Mouse (Mus musculus): Measurements from ENCODE around the gene Gtf2ird2. TPM values are rescaled to one million over a fixed set of nuclear protein-coding genes. Genes with fewer than 3 reads are reported as not detected.

The Gtf2ird2 gene
- polyA plus RNA-seq, 1 experiment, result 7.1 TPM

- Histone ChIP-seq H3K27ac (ENCODE audit: insufficient read depth, low read length) (no peak overlapping the region), H3K4me3 (ENCODE audit: insufficient read depth, low read length) (no peak overlapping the region), H3K4me1 (ENCODE audit: control insufficient read depth, insufficient read depth, low read length) (no peaks in the 10 kb centered on the region)
- TF ChIP-seq POLR2A (IDR thresholded peaks at IDR 0.05; ENCODE audit: low read depth, low read length) (no peak), CTCF (IDR thresholded peaks at IDR 0.05; ENCODE audit: borderline replicate concordance, insufficient read depth, low read length) (no peak)
Observed at GRCm38 (mm10) chr5:134155916-134156466, 27.8 kb upstream of the Gtf2ird2 start.

- TF ChIP-seq POLR2A (IDR thresholded peaks at IDR 0.05; ENCODE audit: low read depth, low read length) (no peak), CTCF (IDR thresholded peaks at IDR 0.05; ENCODE audit: borderline replicate concordance, insufficient read depth, low read length) (no peak)
- no peak overlapping the region for H3K27ac ChIP-seq (ENCODE audit: insufficient read depth, low read length)
- H3K4me3 ChIP-seq (ENCODE audit: insufficient read depth, low read length), result no peak overlapping the region
- no peaks in the 10 kb centered on the region for H3K4me1 ChIP-seq (ENCODE audit: control insufficient read depth, insufficient read depth, low read length)
Observed at GRCm38 (mm10) chr5:134164688-134165087, 19.1 kb upstream of the Gtf2ird2 start.

- Histone ChIP-seq H3K4me3 (ENCODE audit: insufficient read depth, low read length) (no peak overlapping the region), H3K4me1 (ENCODE audit: control insufficient read depth, insufficient read depth, low read length) (no peaks in the 10 kb centered on the region), H3K27ac (ENCODE audit: insufficient read depth, low read length) (no peak overlapping the region)
- TF ChIP-seq CTCF (IDR thresholded peaks at IDR 0.05; ENCODE audit: borderline replicate concordance, insufficient read depth, low read length) (no peak), POLR2A (IDR thresholded peaks at IDR 0.05; ENCODE audit: low read depth, low read length) (no peak)
Observed at GRCm38 (mm10) chr5:134166642-134167041, 17.2 kb upstream of the Gtf2ird2 start.

GRCm38 (mm10) chr5:134168033-134168432 lies 15.8 kb upstream of the Gtf2ird2 start:
- H3K27ac ChIP-seq (ENCODE audit: insufficient read depth, low read length), result no peak overlapping the region
- TF ChIP-seq POLR2A (IDR thresholded peaks at IDR 0.05; ENCODE audit: low read depth, low read length), result no peak
- TF ChIP-seq CTCF (IDR thresholded peaks at IDR 0.05; ENCODE audit: borderline replicate concordance, insufficient read depth, low read length), result no peak
- no peak overlapping the region for H3K4me3 ChIP-seq (ENCODE audit: insufficient read depth, low read length)
- H3K4me1 ChIP-seq (ENCODE audit: control insufficient read depth, insufficient read depth, low read length), result no peaks in the 10 kb centered on the region

DNA sequence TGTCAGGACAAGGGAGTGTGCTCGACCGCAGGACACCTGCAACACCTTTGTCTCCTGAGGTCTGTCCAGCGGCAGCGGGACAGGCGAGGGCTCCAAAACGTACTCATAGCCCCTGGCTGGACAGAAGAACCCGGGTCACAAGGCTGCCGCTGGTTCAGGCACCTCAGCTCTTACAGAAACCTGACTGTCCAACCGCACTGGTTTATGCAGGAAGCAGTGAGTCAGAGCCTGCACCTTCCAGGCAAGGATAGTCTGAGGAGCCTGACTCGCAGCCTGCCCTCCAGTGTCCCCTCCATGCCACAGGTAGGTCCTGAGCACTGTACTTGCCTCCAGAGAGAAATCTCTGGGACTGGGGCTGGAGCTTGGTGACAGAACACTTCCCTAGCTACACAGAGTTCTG lies 14.6 kb upstream of the Gtf2ird2 start:
- no peak for TF ChIP-seq CTCF (IDR thresholded peaks at IDR 0.05; ENCODE audit: borderline replicate concordance, insufficient read depth, low read length)
- TF ChIP-seq POLR2A (IDR thresholded peaks at IDR 0.05; ENCODE audit: low read depth, low read length), result no peak
- Histone ChIP-seq H3K4me3 (ENCODE audit: insufficient read depth, low read length) (no peak overlapping the region), H3K4me1 (ENCODE audit: control insufficient read depth, insufficient read depth, low read length) (no peaks in the 10 kb centered on the region), H3K27ac (ENCODE audit: insufficient read depth, low read length) (no peak overlapping the region)

DNA sequence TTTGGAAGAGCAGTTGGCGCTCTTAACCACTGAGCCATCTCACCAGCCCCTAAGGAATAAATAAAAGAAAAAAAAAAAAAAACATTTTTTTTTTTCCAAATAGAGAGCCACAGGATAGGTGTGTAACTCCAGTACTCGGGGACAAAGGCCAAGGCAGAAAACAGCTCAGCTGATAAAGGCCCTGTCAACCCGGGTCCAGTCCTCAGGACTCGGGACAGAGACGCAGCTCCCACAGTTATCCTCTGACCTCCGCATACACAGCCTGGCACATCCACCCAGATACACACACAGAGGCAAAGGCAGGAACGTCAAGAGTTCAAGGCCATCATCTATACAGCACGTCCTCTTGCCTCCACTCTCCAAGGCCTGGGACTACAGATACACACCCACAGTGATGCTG lies 13.7 kb upstream of the Gtf2ird2 start:
- H3K27ac ChIP-seq (ENCODE audit: insufficient read depth, low read length), result no peak overlapping the region
- H3K4me3 ChIP-seq (ENCODE audit: insufficient read depth, low read length), result no peak overlapping the region
- no peaks in the 10 kb centered on the region for H3K4me1 ChIP-seq (ENCODE audit: control insufficient read depth, insufficient read depth, low read length)
- TF ChIP-seq CTCF (IDR thresholded peaks at IDR 0.05; ENCODE audit: borderline replicate concordance, insufficient read depth, low read length) (no peak), POLR2A (IDR thresholded peaks at IDR 0.05; ENCODE audit: low read depth, low read length) (no peak)

DNA sequence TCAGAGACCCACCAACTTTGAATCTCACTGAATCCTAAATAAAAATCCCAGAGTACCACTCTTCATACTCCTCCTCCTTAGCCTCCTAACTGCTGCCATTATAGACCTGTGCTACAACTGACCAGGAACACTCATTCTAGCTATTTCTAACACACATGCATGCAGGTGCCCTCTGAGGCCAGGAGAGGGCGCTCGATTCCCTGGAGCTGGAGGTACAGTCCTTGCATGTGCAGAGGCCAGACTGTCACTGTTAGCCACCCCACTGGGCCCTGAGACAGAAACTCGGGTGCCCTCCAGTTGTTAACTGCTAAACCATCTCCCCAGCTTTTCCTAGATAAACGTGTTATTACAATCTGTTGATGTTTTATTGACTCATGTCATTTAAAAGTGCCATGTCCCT lies 10.6 kb upstream of the Gtf2ird2 start:
- Histone ChIP-seq H3K4me3 (ENCODE audit: insufficient read depth, low read length) (no peak overlapping the region), H3K4me1 (ENCODE audit: control insufficient read depth, insufficient read depth, low read length) (0 out of 2 replicates have a peak, but pooled peaks cover 2% of the 10 kb centered on the region), H3K27ac (ENCODE audit: insufficient read depth, low read length) (no peak overlapping the region)
- peak; percentile 69 for TF ChIP-seq CTCF (IDR thresholded peaks at IDR 0.05; ENCODE audit: borderline replicate concordance, insufficient read depth, low read length)
- no peak for TF ChIP-seq POLR2A (IDR thresholded peaks at IDR 0.05; ENCODE audit: low read depth, low read length)

GRCm38 (mm10) chr5:134175696-134176095 lies 8.1 kb upstream of the Gtf2ird2 start:
- Histone ChIP-seq H3K4me3 (ENCODE audit: insufficient read depth, low read length) (peak overlapping the region; percentile 79), H3K27ac (ENCODE audit: insufficient read depth, low read length) (peak overlapping the region; percentile 64), H3K4me1 (ENCODE audit: control insufficient read depth, insufficient read depth, low read length) (0 out of 2 replicates have a peak, but pooled peaks cover 2% of the 10 kb centered on the region)
- TF ChIP-seq POLR2A (IDR thresholded peaks at IDR 0.05; ENCODE audit: low read depth, low read length) (0 out of 2 replicates have a peak, but pooled peaks have one; percentile 25), CTCF (IDR thresholded peaks at IDR 0.05; ENCODE audit: borderline replicate concordance, insufficient read depth, low read length) (no peak)

GRCm38 (mm10) chr5:134176169-134176881 lies 7.5 kb upstream of the Gtf2ird2 start, which contains the start of gene Rcc1l:
TSS of gene Rcc1l (minus strand) at chr5:134176774.
- no peak for TF ChIP-seq CTCF (IDR thresholded peaks at IDR 0.05; ENCODE audit: borderline replicate concordance, insufficient read depth, low read length)
- peak; percentile 68 for TF ChIP-seq POLR2A (IDR thresholded peaks at IDR 0.05; ENCODE audit: low read depth, low read length)
- Histone ChIP-seq H3K27ac (ENCODE audit: insufficient read depth, low read length) (peak within 1 kb of the TSS; percentile 64), H3K4me3 (ENCODE audit: insufficient read depth, low read length) (peak within 1 kb of the TSS; percentile 79), H3K4me1 (ENCODE audit: control insufficient read depth, insufficient read depth, low read length) (0 out of 2 replicates have a peak, but pooled peaks cover 2% of the 10 kb centered on the region)

- no peak overlapping the region for H3K4me3 ChIP-seq (ENCODE audit: insufficient read depth, low read length)
- H3K27ac ChIP-seq (ENCODE audit: insufficient read depth, low read length), result no peak overlapping the region
- TF ChIP-seq CTCF (IDR thresholded peaks at IDR 0.05; ENCODE audit: borderline replicate concordance, insufficient read depth, low read length) (no peak), POLR2A (IDR thresholded peaks at IDR 0.05; ENCODE audit: low read depth, low read length) (no peak)
Observed at GRCm38 (mm10) chr5:134178536-134178935, 5.3 kb upstream of the Gtf2ird2 start.

More at GRCm38 (mm10) chr5:134178536-134178935, 5.3 kb upstream of the Gtf2ird2 start:
- H3K4me1 ChIP-seq (ENCODE audit: control insufficient read depth, insufficient read depth, low read length), result peaks cover 2% of the 10 kb centered on the region; the same call in 1 of the 2 replicates

Measured in embryonic fibroblast, embryonic 13.5 days (primary cell).